Mouse (Mus musculus) hematopoietic stem cell, adult 5-6 weeks (primary cell): Measurements from ENCODE around the gene Apol7a. TPM values are rescaled to one million over a fixed set of nuclear protein-coding genes. Genes with fewer than 3 reads are reported as not detected.
"Not testable (repeated sequence)": the region's sequence is repeated elsewhere in the genome, so short reads cannot be mapped to it uniquely, and the experiment has no call there.

Source experiments
- ATAC-seq, 2 experiments: fragments of 125-278 bp in 1 of 2; replicated peaks in 1 of 2; 2 replicates each; pipeline ENCODE4 v1.8.0; 2016 to 2017; ENCODE audit warnings: inconsistent platforms in 2 of 2, mild to moderate bottlenecking in 2 of 2, moderate number of reproducible peaks in 2 of 2, low read depth in 1 of 2, moderate TSS enrichment in 1 of 2; ENCODE audit not compliant: low FRiP score in 2 of 2, poor library complexity in 2 of 2, severe bottlenecking in 2 of 2, insufficient read depth in 1 of 2, low TSS enrichment in 1 of 2
- total RNA-seq: library from RNA; stranded (forward); fragments of 172-1452, 232-1000 nt; gene quantifications from 2 replicates; pipeline ENCODE4 v1.2.3, GENCODE M21; 2017

Apol7a gene
- not detected in 2 replicates for total RNA-seq

- ATAC-seq: not testable (repeated sequence)
Measured at GRCm38 (mm10) chr15:77399027-77399426, at the start of gene Apol7a. TSS of gene Apol7a (minus strand) at chr15:77399110.

GRCm38 (mm10) chr15:77447392-77447791 lies 48.5 kb upstream of the Apol7a start, which contains the start of gene Apol7b:
TSS of gene Apol7b (minus strand) at chr15:77447492.
- ATAC-seq: peak in 1 of 2 experiments; percentile 32; a peak in 1 of 4 replicates

- not testable (repeated sequence) for ATAC-seq
Measured at GRCm38 (mm10) chr15:77445668-77446067, 46.8 kb upstream of the Apol7a start.

GRCm38 (mm10) chr15:77444746-77445145 lies 45.8 kb upstream of the Apol7a start:
- ATAC-seq: not testable (repeated sequence)

- ATAC-seq: not testable (repeated sequence)
Measured at GRCm38 (mm10) chr15:77428690-77429448, 30.0 kb upstream of the Apol7a start.

DNA sequence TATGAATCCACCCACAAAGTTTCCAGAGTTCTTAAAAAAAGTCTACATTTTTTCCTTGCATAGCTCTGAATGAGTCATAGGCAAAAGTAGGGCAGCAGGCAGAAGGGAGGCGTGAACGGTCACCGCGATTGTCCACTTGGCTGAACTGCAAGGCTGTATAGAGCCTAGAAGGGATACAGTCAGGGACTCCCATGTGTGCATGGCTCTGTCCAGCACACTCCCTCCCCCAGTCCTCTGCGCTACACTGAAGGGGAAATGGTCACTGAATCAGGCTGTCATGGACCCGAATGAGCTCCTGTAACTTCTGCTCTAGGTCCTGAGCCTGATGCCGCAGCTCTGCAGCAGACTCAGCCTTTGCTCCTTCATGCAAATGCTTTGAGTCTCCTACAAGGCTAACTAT lies 24.0 kb upstream of the Apol7a start:
- not testable (repeated sequence) for ATAC-seq

DNA sequence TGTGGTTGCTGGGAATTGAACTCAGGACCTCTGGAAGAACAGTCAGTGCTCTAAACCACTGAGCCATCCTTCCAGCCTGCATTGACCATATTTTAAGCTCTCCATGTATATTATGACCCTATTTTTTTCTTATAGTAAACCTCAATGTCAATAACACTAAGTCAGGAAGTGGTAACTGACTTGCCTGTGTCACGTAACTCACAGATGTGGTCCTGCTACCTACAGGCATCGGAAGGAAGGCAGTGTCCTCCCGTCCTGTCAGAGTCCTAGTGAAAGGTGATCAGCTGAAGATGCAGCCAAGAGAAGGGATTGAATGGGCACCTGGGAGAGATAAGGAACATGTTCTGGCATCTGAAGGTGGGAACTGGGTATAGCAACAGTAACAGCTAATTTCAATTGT lies 20.7 kb upstream of the Apol7a start:
- not testable (repeated sequence) for ATAC-seq

GRCm38 (mm10) chr15:77416655-77417333 lies 17.9 kb upstream of the Apol7a start:
- peak; percentile 50 to 65; a peak in 3 of 4 replicates for ATAC-seq

DNA sequence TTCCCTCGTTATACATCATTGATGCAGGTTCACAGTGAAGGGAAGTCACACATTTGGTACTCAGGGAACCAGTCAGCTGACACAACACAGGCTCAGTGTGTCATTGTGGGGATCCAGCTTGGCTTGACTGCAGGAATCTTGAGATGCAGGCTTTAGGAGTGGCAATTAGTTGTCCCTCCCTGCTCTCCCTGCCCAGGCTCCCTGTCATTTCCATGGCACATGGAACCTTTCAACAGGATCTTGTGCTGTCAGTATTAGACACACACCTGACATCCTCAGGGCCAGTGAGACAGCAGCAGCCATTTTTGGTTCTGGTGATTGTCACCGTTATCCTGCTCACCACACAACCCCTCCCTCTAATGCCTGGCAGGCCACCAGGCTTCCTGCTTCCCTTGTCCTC lies 16.7 kb upstream of the Apol7a start:
- ATAC-seq: not testable (repeated sequence)

GRCm38 (mm10) chr15:77412695-77413094 lies 13.8 kb upstream of the Apol7a start:
- ATAC-seq: peak; percentile 57 to 68

DNA sequence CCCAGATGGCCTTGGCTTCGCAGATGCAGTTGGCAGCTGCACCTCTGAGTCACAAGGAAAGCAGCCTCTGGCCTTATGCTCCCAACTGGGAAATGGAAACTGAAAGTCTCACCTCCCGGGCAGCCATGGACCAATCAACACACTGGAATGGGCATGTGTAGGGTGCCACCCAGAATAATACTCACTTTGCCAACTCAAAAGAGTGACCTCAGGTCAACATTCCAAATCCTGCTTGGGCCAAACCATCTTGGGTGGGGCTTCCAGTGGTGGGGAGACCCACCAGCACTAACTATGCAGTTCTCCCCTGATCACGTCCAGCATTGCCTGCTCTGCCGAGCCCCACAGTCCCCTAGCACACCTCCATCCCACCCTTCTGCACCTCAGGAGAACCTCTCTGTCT lies 12.1 kb upstream of the Apol7a start, which contains the start of gene Apol9a:
TSS of gene Apol9a (minus strand) at position 101 of the 400 bp plus-strand sequence.
- not testable (repeated sequence) for ATAC-seq

GRCm38 (mm10) chr15:77406370-77406769 lies 7.5 kb upstream of the Apol7a start:
- ATAC-seq: not testable (repeated sequence)

DNA sequence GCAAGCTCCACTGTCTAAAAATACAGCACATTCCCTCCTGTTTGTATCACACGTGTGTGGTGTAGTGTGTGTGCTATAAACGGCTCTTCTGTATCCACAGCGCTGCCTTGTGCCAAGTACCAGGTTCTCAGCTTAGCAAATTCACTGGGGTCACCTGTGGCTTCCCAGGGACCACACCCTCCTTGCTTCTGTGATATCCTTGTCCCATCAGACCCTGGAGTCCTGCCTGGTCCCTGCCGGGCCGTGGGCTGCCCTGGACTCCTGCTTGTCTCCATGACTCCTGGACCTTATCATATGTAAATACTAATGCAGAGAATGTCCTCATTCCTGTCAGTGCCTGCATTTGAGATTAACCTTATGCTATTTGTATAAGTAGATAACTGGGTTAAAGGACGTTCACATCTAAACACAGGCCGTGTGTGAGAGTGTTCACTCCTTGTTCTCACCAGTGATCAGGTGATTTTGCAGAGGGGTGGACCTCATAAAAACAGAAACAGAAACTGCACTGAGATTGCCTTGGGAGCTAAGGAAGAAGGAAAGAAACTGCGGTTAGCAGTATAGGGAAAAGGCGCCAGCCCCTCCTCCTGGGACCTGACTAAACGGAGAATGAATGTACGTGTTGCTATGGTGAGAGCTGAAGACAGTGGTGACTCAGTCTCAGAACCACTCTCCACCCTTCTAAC lies 1.3 kb downstream of the Apol7a start:
- ATAC-seq: not testable (repeated sequence)

- not testable (repeated sequence) for ATAC-seq
Measured at GRCm38 (mm10) chr15:77393832-77394231, 5.1 kb downstream of the Apol7a start.

GRCm38 (mm10) chr15:77387462-77387861 lies 11.4 kb downstream of the Apol7a start:
- ATAC-seq: no peak

DNA sequence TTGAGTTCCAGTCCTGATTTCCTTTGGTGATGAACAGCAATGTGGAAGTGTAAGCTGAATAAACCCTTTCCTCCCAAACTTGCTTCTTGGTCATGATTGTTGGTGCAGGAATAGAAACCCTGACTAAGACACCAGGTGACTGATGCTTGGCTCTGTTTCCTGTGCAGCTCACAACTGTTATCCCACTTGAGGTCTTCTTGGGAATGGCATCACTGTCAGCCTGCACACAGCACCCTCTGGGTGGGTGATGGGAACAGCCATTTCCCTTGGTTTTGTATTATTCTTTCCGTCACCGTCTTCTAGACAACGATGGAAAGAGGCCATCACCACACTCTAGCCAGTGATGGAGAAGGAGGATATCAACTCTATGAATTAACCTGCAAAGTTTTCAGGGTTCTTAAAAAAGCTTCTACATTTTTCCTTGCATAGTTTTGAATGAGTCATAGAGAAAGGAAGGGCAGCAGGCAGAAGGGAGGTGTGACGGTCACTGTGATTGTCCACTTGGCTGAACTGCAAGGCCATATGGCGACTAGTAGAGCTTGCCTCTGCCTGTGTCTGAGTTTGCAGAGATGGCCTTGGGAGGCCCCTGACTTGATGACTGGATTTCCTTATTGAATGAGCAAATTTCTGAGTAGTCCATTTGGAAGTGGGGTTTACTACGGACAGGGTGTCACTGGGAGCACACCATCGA lies 14.4 kb downstream of the Apol7a start:
- ATAC-seq: no peak

- no peak for ATAC-seq
Measured at GRCm38 (mm10) chr15:77382880-77383279, 16.0 kb downstream of the Apol7a start.
